In the genomic region with DNA sequence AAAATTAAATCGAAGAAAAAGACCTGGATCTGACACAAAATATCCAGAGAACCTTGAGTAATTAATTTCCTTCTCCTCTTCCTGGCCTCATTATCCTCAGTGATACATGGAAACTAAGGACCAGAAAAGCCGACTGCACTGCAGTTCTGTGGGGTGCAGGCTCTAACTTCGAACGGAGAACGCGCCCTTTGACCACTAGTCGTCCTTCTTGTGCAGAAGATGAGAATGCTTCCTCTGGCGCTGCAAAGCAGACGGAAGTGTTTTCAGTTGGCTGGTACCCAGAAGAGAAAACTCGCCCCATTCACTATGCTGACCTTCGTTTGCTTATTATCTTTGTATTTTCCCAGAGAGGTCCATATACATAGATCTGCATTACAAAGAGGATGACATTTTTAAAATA, we compare ENCODE assay signal across 8 mouse cellular contexts.
DNase-seq lines count a peak whose midpoint lies in the region; ATAC-seq and TF ChIP-seq lines count a peak whose summit lies in the region.

No protein-coding gene starts in this region.

- H3K4me2 ChIP-seq in limb, embryonic 12.5 days: no peak overlapping the region
- no peak overlapping the region for H3K4me2 ChIP-seq in stomach, embryonic 16.5 days (ENCODE audit: low read depth, low read length)

- peak; percentile 69; the same call in 1 of the 2 replicates for ATAC-seq in limb, embryonic 12.5 days (ENCODE audit: insufficient number of reproducible peaks, insufficient read depth, low FRiP score, low TSS enrichment, low read depth)
- peak; percentile 71 for ATAC-seq in stomach, embryonic 16.5 days (ENCODE audit: insufficient read depth, low FRiP score)

- no peaks in the 10 kb centered on the region for H3K4me1 ChIP-seq in kidney, adult 2 months (ENCODE audit: control insufficient read depth, insufficient read depth, low read length)
- no peaks in the 10 kb centered on the region for H3K4me1 ChIP-seq in limb, embryonic 12.5 days (replicated peaks)
- H3K4me1 ChIP-seq in stomach, embryonic 16.5 days (ENCODE audit: control insufficient read depth, insufficient read depth, low read length): 0 out of 2 replicates have a peak, but pooled peaks cover 2% of the 10 kb centered on the region

- WGBS in kidney, adult 2 months: 7% methylated on average over 11 of the region's 11 CpGs
- 14% methylated on average over 11 of the region's 11 CpGs for WGBS in limb, embryonic 12.5 days
- 7% methylated on average over 11 of the region's 11 CpGs for WGBS in stomach, embryonic 16.5 days

- H3K9me3 ChIP-seq in limb, embryonic 12.5 days: no peaks in the 10 kb centered on the region
- H3K9me3 ChIP-seq in stomach, embryonic 16.5 days (replicated peaks; ENCODE audit: control insufficient read depth, low read length): no peaks in the 10 kb centered on the region

- peak; percentile 41 for DNase-seq in gastrocnemius, adult 18-20 months (ENCODE audit: low spot score)
- no peak for DNase-seq in gastrocnemius, adult 8-10 months (ENCODE audit: low spot score in 2 of 2)
- peak; percentile 89 for DNase-seq in embryo, embryonic 10 days (ENCODE audit: low spot score)
- DNase-seq in gastrocnemius, postnatal 4 days (ENCODE audit: low spot score in 2 of 2): peak; percentile 35 to 63
- peak; percentile 68 for DNase-seq in kidney, adult 2 months
- peak; percentile 2 to 7 for DNase-seq in natural killer cell, adult 2 months (ENCODE audit: low spot score in 2 of 2)

- H3K4me3 ChIP-seq in kidney, adult 2 months (ENCODE audit: insufficient read depth, low read depth, low read length): no peak overlapping the region
- no peak overlapping the region for H3K4me3 ChIP-seq in limb, embryonic 12.5 days (replicated peaks)
- H3K4me3 ChIP-seq in stomach, embryonic 16.5 days (replicated peaks; ENCODE audit: low read length): no peak overlapping the region

- no peak overlapping the region for H3K27ac ChIP-seq in kidney, adult 2 months (ENCODE audit: insufficient read depth, low read depth, low read length)
- no peak overlapping the region for H3K27ac ChIP-seq in limb, embryonic 12.5 days
- no peak overlapping the region for H3K27ac ChIP-seq in stomach, embryonic 16.5 days (ENCODE audit: low read length)

- H3K9ac ChIP-seq in limb, embryonic 12.5 days (replicated peaks): no peak overlapping the region
- no peak overlapping the region for H3K9ac ChIP-seq in stomach, embryonic 16.5 days (ENCODE audit: low read length)

- H3K36me3 ChIP-seq in kidney, adult 2 months (ENCODE audit: control insufficient read depth, insufficient read depth, low read length): no peaks in the 10 kb centered on the region
- no peaks in the 10 kb centered on the region for H3K36me3 ChIP-seq in limb, embryonic 12.5 days
- no peaks in the 10 kb centered on the region for H3K36me3 ChIP-seq in stomach, embryonic 16.5 days (ENCODE audit: control insufficient read depth, insufficient read depth, low read length)

- TF ChIP-seq POLR2A in kidney, adult 2 months (IDR thresholded peaks at IDR 0.05; ENCODE audit: low read depth, low read length): no peak

- H3K27me3 ChIP-seq in kidney, adult 2 months (replicated peaks; ENCODE audit: control insufficient read depth, insufficient read depth, low read length): 0 out of 2 replicates have a peak, but pooled peaks cover 1% of the 10 kb centered on the region
- no peaks in the 10 kb centered on the region for H3K27me3 ChIP-seq in limb, embryonic 12.5 days
- H3K27me3 ChIP-seq in stomach, embryonic 16.5 days (ENCODE audit: control insufficient read depth, insufficient read depth, low read length): no peaks in the 10 kb centered on the region

- peak; percentile 84 for TF ChIP-seq CTCF in kidney, adult 2 months (conservative IDR thresholded peaks at IDR 0.05; ENCODE audit: insufficient read depth, insufficient read length, low read depth, low read length)

Comparison
In these comparisons a context has a peak if more than half of its experiments do, and no peak if none do; other contexts are left out.
1. DNase-seq: peak in gastrocnemius, adult 18-20 months (single experiment), embryo, embryonic 10 days (single experiment), gastrocnemius, postnatal 4 days (2 of 2), kidney, adult 2 months (single experiment) and natural killer cell, adult 2 months (2 of 2); none in gastrocnemius, adult 8-10 months (0 of 2).